Mouse (Mus musculus) lung, postnatal 4 days (tissue): ENCODE data around the gene A230072I06Rik.

ENCODE experiments used
- DNase-seq, 2 experiments: peaks; one replicate each; pipeline ENCODE4 v3.0.0; 2021

A230072I06Rik gene

DNA sequence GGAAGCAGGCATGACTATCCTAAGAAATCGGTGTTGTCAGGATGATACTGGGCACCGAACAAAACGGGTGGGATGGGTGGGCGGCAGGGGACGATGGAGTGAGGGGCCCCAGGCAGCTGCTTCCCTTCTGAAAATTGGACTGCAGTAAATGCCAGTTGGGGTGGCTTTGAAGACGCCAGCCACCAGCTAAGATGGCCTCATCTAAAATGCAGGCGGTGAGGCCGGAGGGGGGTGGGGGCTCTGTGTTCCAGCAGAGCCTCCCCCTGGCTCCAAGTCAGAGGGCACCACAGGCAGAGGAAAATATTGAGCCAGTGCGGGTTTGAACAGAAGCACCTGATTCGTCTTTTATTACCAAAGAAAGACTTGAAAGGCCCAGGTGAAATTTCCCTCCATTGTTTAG lies 45.9 kb downstream of the A230072I06Rik start:
- no peak for DNase-seq

DNA sequence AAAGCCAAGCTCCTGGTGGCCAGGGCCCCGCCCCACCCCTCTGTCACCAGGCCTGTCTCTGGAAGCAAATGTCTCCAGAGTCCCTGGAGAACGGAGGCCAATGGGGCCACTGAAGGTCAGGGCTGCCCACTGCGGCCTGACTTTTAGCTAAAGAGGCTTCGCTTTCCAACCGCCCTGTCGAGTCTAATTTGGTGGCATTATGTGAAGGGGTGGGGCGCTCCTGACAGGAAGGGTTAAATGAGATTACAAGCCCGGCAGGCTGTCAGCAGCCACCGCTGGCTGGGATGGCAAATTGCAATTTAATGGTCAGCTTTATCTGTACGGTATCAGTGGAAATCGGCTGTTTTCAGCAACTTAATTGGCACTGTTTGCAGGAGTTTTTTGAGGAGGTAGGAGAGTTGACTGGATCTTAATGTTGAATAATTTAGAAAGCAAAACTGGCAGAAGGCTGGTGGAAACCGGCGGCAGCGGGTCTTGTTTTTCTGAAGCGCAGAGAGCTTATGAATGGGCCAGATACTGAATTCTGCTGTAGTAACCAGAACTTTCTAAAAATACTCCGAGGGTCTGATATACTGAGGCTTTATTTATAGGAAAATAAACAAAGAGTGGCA lies 46.5 kb downstream of the A230072I06Rik start:
- DNase-seq: no peak

GRCm38 (mm10) chr8:12327187-12327586 lies 48.6 kb downstream of the A230072I06Rik start:
- DNase-seq: no peak

- DNase-seq: no peak
Observed at GRCm38 (mm10) chr8:12327707-12328471, 49.3 kb downstream of the A230072I06Rik start.

DNA sequence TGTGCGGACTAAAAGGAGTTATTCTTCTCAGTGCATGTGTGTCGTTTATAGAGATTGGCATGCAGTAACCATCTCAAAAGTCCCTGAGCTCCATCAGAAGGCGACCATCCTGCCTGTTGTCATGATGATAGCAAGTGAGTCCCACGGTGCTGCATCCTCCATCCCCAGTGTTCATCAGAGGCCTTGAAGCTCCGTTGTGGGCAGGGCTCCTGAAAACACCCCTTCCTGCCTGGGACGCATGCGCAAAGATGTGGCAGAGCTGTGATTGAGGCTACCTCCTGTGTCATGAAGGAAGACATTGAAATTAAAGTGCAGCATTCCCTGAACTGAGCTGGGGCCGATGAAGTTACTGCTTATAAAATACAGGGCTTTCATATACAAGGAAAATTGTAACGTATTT lies 49.9 kb downstream of the A230072I06Rik start:
- DNase-seq: no peak

- DNase-seq: no peak
Observed at GRCm38 (mm10) chr8:12330066-12330465, 51.4 kb downstream of the A230072I06Rik start.
